Mouse (Mus musculus) megakaryocyte, adult 5-6 weeks (primary cell): ENCODE results near the gene Tcf12. TPM values are rescaled to one million over a fixed set of nuclear protein-coding genes. Genes with fewer than 3 reads are reported as not detected.
A peak's percentile ranks its signal among the peaks of the same experiment; 100 is the strongest.

Experiments
- ATAC-seq: 2 replicates; pipeline ENCODE4 v1.8.0; 2016; ENCODE audit warnings: mild to moderate bottlenecking, inconsistent platforms; ENCODE audit not compliant: poor library complexity, severe bottlenecking
- total RNA-seq, 2 experiments: library from RNA; stranded (forward) in 1 of 2; stranded (reverse) in 1 of 2; fragments of 153-499, 151-499 nt in 1 of 2; fragments of 221-1000, 200-1000 nt in 1 of 2; gene quantifications; 2 replicates each; pipeline versions ENCODE4 v1.2.3 to v1.2.4; 2015 to 2017

Tcf12 gene
- total RNA-seq, 2 experiments from 2014 or later = 31.6 to 56.3 TPM

GRCm38 (mm10) chr9:71986716-71987115 is 125.0 kb downstream of the Tcf12 start:
- no peak for ATAC-seq

GRCm38 (mm10) chr9:71982826-71983225 is 128.8 kb downstream of the Tcf12 start:
- ATAC-seq = no peak

- ATAC-seq = no peak
These were observed 130.6 kb downstream of the Tcf12 start for GRCm38 (mm10) chr9:71981071-71981470.

GRCm38 (mm10) chr9:71980579-71980978 is 131.1 kb downstream of the Tcf12 start:
- peak; percentile 80 for ATAC-seq

- no peak for ATAC-seq
These were observed 132.8 kb downstream of the Tcf12 start for GRCm38 (mm10) chr9:71978886-71979285.

- ATAC-seq = no peak
These were observed 135.6 kb downstream of the Tcf12 start for GRCm38 (mm10) chr9:71976034-71976433.

GRCm38 (mm10) chr9:71975141-71975540 is 136.5 kb downstream of the Tcf12 start:
- ATAC-seq = no peak

- no peak for ATAC-seq
These were observed 137.1 kb downstream of the Tcf12 start for GRCm38 (mm10) chr9:71974541-71974959.

GRCm38 (mm10) chr9:71964039-71964438 is 147.6 kb downstream of the Tcf12 start:
- ATAC-seq = no peak

- no peak for ATAC-seq
These were observed 151.7 kb downstream of the Tcf12 start for GRCm38 (mm10) chr9:71960026-71960396.

- no peak for ATAC-seq
These were observed 152.2 kb downstream of the Tcf12 start for GRCm38 (mm10) chr9:71959259-71960025.

GRCm38 (mm10) chr9:71953217-71953616 is 158.5 kb downstream of the Tcf12 start:
- ATAC-seq = no peak

- peak; percentile 70 for ATAC-seq
These were observed 159.0 kb downstream of the Tcf12 start for GRCm38 (mm10) chr9:71952621-71953076.

- no peak for ATAC-seq
These were observed 159.7 kb downstream of the Tcf12 start for GRCm38 (mm10) chr9:71951926-71952325.

- ATAC-seq = peak; percentile 91
These were observed 160.3 kb downstream of the Tcf12 start for GRCm38 (mm10) chr9:71951341-71951740.

- no peak for ATAC-seq
These were observed 166.9 kb downstream of the Tcf12 start for GRCm38 (mm10) chr9:71944801-71945200.

GRCm38 (mm10) chr9:71942424-71942823 is 169.2 kb downstream of the Tcf12 start:
- no peak for ATAC-seq

GRCm38 (mm10) chr9:71940016-71940415 is 171.7 kb downstream of the Tcf12 start:
- ATAC-seq = no peak

- ATAC-seq = no peak
These were observed 175.5 kb downstream of the Tcf12 start for GRCm38 (mm10) chr9:71936199-71936598.

- ATAC-seq = no peak
These were observed 176.8 kb downstream of the Tcf12 start for GRCm38 (mm10) chr9:71934833-71935232.

- no peak for ATAC-seq
These were observed 179.7 kb downstream of the Tcf12 start for GRCm38 (mm10) chr9:71931965-71932364.

GRCm38 (mm10) chr9:71931358-71931715 is 180.3 kb downstream of the Tcf12 start:
- ATAC-seq = no peak
